Mouse (Mus musculus) adipocyte (in vitro differentiated cells): ENCODE measurements around the gene Fbxw11.

ENCODE experiments used
- DNase-seq: peaks from one replicate; pipeline ENCODE4 v3.0.0-alpha.2; 2016; ENCODE audit warnings: low spot score

Fbxw11 gene

GRCm38 (mm10) chr11:32752595-32752885 lies 110.0 kb downstream of the Fbxw11 start:
- no peak for DNase-seq

GRCm38 (mm10) chr11:32753358-32753757 lies 110.8 kb downstream of the Fbxw11 start:
- DNase-seq = no peak

GRCm38 (mm10) chr11:32762773-32763172 lies 120.2 kb downstream of the Fbxw11 start:
- DNase-seq = no peak

- DNase-seq = no peak
These were observed 125.1 kb downstream of the Fbxw11 start for GRCm38 (mm10) chr11:32767496-32768230.

- DNase-seq = no peak
These were observed 126.3 kb downstream of the Fbxw11 start for GRCm38 (mm10) chr11:32768642-32769343.

- no peak for DNase-seq
These were observed 138.4 kb downstream of the Fbxw11 start for GRCm38 (mm10) chr11:32780747-32781536.

- no peak for DNase-seq
These were observed 139.3 kb downstream of the Fbxw11 start for GRCm38 (mm10) chr11:32781633-32782404.

GRCm38 (mm10) chr11:32782724-32783123 lies 140.2 kb downstream of the Fbxw11 start:
- no peak for DNase-seq

GRCm38 (mm10) chr11:32785591-32786147 lies 143.1 kb downstream of the Fbxw11 start:
- no peak for DNase-seq

- DNase-seq = no peak
These were observed 143.7 kb downstream of the Fbxw11 start for GRCm38 (mm10) chr11:32786201-32786600.

GRCm38 (mm10) chr11:32794759-32795445 lies 152.4 kb downstream of the Fbxw11 start:
- DNase-seq = peak; percentile 11
